Mouse (Mus musculus) embryonic fibroblast, embryonic 13.5 days (primary cell): ENCODE measurements around the gene Cadm4. TPM values are rescaled to one million over a fixed set of nuclear protein-coding genes. Genes with fewer than 3 reads are reported as not detected.

Experiments used
- H3K27ac ChIP-seq: 2 replicates; pipeline ENCODE4 v1.5.1; 2012; ENCODE audit warnings: low read length, control low read depth, inconsistent platforms; ENCODE audit not compliant: insufficient read depth
- H3K4me1 ChIP-seq: 2 replicates; pipeline ENCODE4 v1.6.1; 2011; ENCODE audit warnings: low read length; ENCODE audit not compliant: control insufficient read depth, insufficient read depth
- H3K4me3 ChIP-seq: 2 replicates; pipeline ENCODE4 v1.5.1; 2011; ENCODE audit warnings: mild to moderate bottlenecking, control low read depth, low read length; ENCODE audit not compliant: insufficient read depth
- CTCF ChIP-seq: IDR thresholded peaks from 2 replicates; pipeline ENCODE4 v1.5.1; 2011; ENCODE audit warnings: mild to moderate bottlenecking, control low read depth, low read length, moderate library complexity, borderline replicate concordance; ENCODE audit not compliant: insufficient read depth
- POLR2A ChIP-seq: IDR thresholded peaks from 2 replicates; pipeline ENCODE4 v1.6.1; 2011; ENCODE audit warnings: low read depth, mild to moderate bottlenecking, control low read depth, low read length, moderate library complexity
- polyA plus RNA-seq: library from polyadenylated mRNA; stranded (reverse); fragments of >200 nt; gene quantifications from 2 replicates; pipeline ENCODE4 v1.2.4, GENCODE M21; 2011; ENCODE audit warnings: low read depth; ENCODE audit not compliant: missing spikeins, insufficient read length

Cadm4 gene
- polyA plus RNA-seq, 1 experiment = 3.3 TPM

DNA sequence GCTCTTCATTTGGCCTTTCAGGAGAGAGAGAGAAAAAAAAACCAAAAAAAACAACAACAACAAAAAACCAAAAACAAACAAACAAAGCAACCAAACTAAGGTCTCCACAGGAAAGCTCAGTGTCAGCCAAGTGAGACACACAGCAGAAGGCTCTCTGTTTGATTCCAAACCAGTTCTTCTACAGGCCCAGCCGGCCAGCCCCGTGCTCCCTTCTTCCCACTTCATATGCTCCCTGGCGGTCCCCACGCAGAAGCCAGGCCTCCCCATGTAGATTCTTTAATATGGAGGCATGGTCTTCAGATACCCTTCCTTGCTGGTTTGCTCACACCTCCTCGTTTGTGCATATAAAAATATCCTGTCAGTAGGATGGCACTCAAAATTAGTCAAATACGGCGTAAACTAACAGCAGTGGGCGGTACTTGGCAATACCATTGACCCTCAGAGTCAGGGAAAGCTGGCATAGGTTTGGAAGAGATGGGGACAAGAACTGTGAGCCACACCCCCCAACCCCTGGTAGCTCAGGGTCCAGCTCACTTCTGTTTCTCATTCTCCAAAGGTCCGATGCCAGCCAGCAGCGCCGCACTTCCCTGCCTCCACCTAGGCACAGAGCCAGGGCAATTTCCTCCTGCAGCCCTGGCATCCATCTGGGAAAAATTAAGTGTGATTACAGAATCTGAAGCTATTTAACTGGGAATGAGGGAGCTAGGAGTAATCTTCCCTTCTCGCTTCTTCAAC lies 44.0 kb downstream of the Cadm4 start:
- Histone ChIP-seq H3K27ac (no peak overlapping the region), H3K4me1 (0 out of 2 replicates have a peak, but pooled peaks cover 2% of the 10 kb centered on the region), H3K4me3 (no peak overlapping the region)
- TF ChIP-seq POLR2A (no peak), CTCF (no peak)

DNA sequence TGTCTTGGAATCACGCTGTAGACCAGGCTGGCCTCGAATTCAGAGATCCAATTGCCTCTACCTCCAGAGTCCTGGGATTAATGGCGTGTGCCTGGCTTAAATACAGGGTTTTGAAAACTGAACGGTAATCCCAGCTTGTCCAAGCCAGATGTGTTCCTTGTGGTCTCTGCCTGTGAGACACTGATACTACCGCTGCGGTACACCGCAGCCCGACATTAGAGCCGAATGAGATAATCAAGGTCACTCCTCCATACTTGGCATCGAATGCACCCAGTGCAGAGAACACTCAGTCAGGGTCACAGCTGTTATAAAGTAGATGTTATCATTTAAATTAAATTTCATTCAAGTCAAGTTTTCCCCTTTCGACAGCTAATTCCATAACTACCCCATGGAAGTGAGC lies 47.0 kb downstream of the Cadm4 start:
- TF ChIP-seq POLR2A (no peak), CTCF (no peak)
- Histone ChIP-seq H3K4me1 (peaks cover 7% of the 10 kb centered on the region; the same call in 1 of the 2 replicates), H3K27ac (no peak overlapping the region), H3K4me3 (no peak overlapping the region)

DNA sequence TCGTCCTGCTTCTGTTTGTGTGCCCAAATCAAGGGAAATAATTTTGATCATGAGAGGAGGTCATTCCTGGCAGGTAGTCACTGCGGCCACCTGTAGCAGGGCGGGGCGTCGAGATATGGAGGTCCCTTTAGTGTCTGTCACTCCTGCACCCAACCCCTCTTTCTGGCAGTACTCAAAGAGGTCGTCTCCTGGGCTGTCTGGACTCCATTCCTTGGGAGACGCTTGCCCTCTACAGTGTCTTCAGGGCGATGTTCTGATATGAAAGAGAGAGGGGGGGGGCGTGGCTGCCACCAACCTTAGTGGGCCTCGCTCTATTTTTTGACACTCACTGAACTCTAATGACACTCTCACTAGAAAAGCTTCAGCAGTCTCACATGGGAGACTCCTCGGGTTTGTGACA lies 47.8 kb downstream of the Cadm4 start:
- Histone ChIP-seq H3K4me1 (peaks cover 7% of the 10 kb centered on the region; the same call in 1 of the 2 replicates), H3K4me3 (peak overlapping the region; percentile 67), H3K27ac (no peak overlapping the region)
- TF ChIP-seq POLR2A (no peak), CTCF (no peak)

DNA sequence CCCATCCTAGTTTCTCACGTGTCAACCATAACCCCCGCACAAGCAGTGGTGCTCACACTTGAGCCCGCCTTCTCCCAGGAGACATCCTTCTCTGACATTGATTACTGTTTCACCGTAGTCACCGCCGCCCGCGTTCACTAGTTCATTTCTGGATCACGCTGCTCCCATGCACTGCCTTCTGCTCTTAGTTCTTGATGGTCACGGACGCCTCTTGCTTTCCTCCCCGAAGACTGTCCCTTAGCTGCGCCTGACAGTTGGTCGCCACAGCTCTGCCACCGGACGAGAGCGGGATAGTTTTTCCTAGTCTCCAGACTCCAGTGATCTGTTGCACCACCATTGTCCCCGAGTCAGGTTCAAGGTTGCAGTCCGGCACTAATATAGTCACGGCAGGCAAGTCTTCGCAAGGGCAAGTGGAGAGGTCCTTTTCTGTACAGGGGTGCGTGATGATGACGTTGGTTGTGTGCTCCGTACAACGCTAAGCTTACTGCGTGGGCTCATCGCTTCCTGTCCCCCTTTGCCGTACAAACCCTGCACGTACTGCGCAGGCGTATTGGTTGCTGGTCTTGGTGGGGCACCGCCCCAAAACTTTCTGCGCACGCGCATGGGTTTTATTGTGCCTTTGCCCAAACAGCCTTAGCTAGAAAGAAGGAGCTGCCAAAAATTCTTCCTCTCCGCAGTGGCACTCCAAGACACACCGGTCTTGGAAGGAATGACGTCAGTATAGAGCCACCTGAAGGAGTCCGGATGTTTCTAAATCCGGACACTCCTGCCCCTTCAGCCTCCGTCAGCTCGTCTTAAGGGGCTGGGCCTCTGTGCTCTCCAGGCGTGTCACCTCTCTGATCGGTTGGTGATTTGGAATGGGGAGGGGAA lies 48.5 kb downstream of the Cadm4 start, which contains the start of gene Irgq:
Irgq (plus strand) TSS at position 628 of the 870 bp plus-strand sequence.
- TF ChIP-seq POLR2A (peak; percentile 45), CTCF (no peak)
- H3K4me3 ChIP-seq = peak within 1 kb of the TSS; percentile 67
- peak within 1 kb of the TSS; percentile 68 for H3K27ac ChIP-seq
- peaks cover 7% of the 10 kb centered on the region; the same call in 1 of the 2 replicates for H3K4me1 ChIP-seq

DNA sequence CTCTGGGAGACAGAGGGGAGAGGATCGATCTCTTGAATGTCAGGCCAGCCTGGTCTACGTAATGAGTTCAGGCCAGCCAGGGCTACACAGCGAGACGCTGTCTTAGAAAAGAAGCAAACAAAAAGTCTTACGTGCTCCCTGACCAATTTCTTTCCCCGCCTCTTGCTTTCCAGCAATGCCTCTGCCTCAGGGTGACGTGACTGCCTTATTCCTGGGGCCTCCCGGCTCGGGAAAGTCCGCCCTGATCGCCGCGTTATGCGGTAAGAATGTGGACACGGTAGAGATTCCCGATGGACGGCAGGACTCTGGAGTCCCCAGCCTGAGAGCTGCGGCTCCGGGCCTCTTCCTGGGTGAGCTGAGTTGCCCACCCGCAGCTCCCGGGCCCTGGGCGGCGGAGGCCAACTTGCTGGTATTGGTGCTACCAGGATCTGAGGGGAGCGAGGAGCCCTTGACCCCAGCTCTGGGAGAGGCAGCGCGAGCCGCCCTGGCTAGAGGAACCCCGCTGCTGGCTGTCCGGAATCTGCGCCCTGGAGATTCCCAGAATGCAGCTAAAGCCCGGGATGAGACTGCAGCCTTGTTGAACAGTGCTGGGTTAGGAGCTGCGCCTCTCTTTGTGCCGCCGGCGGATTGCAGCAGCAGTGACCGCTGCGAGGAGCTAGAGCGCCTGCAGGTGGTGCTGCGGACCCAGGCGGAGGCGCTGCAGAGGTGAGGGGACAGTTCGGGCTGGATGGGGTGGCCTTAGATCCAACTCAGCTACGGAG lies 49.6 kb downstream of the Cadm4 start:
- Histone ChIP-seq H3K4me3 (peak overlapping the region; percentile 56), H3K4me1 (peaks cover 7% of the 10 kb centered on the region; the same call in 1 of the 2 replicates), H3K27ac (peak overlapping the region; percentile 68)
- TF ChIP-seq POLR2A (peak; percentile 52), CTCF (peak; percentile 86)

DNA sequence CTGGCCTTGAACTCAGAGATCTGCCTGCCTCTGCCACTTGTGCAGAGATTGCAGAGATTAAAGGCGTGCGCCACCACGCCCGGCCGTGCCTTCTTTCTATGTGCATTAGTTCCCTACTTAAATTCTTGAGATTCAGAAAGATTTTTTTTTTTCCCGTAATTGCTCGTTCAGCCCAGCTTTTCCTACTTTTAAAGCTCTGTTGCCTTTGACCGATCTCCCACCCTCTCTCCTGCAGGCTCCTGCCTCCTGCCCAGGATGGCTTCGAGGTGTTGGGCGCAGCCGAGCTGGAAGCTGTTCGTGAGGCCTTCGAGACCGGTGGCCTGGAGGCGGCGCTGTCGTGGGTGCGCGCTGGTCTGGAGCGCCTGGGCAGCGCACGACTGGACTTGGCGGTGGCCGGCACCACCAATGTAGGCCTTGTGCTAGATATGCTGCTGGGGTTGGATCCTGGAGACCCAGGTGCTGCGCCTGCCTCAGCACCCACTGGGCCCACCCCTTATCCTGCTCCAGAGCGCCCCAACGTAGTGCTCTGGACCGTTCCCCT lies 51.3 kb downstream of the Cadm4 start:
- TF ChIP-seq POLR2A = no peak
- no peak for TF ChIP-seq CTCF
- H3K4me3 ChIP-seq = no peak overlapping the region

DNA sequence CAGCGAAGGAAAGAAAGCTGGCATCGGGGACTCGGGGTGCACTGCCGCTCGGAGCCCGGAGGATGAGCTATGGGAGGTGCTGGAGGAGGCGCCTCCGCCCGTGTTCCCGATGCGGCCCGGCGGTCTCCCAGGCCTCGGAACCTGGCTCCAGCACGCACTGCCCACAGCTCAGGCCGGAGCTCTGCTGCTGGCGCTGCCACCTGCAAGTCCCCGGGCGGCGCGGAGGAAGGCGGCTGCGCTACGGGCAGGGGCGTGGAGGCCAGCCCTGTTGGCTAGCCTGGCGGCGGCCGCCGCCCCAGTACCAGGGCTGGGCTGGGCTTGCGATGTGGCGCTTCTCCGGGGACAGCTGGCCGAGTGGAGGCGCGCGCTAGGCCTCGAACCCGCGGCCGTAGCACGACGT lies 52.0 kb downstream of the Cadm4 start:
- Histone ChIP-seq H3K27ac (no peak overlapping the region), H3K4me1 (peaks cover 7% of the 10 kb centered on the region; the same call in 1 of the 2 replicates), H3K4me3 (no peak overlapping the region)
- TF ChIP-seq POLR2A = no peak
- no peak for TF ChIP-seq CTCF

More for the DNA sequence above, 51.3 kb downstream of the Cadm4 start:
- Histone ChIP-seq H3K27ac (no peak overlapping the region), H3K4me1 (peaks cover 7% of the 10 kb centered on the region; the same call in 1 of the 2 replicates)

DNA sequence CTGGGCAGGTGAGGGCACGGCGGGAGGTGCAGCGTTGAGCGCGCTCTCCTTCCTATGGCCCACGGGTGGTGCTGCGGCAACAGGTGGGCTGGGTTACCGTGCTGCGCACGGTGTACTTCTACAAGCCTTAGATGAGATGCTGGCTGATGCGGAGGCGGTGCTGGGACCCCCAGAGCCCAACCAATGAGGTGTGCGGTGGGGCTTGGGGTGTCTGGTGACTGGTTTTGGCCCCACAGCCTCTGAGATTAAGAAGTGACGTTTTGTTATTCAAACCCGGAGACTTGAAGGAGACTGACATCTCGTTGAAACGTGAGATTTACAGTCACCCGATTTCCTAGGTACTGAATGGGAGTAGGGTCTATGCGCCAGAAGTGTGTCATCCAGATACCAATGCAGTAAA lies 52.5 kb downstream of the Cadm4 start:
- no peak overlapping the region for H3K4me3 ChIP-seq
- H3K27ac ChIP-seq = no peak overlapping the region
- peaks cover 6% of the 10 kb centered on the region; the same call in 1 of the 2 replicates for H3K4me1 ChIP-seq
- TF ChIP-seq CTCF (no peak), POLR2A (no peak)

DNA sequence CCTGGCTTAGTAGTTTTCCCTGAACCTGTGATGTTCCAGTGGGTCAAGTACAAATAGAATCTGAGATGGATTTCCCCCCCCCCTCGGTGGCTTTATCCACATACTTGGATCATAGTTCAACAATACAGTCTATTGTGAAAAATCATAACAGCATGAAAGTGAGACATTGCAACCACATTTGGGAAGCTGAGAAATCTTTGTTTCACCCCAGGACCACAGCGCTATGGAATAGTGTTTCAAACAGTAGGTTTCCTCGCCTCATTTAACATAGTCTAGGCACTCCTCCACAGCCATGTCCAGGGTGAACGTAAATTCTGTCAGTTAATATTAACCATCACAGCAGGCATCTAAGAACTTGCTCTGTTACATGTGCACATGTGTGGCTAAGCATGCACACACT lies 55.3 kb downstream of the Cadm4 start:
- H3K4me3 ChIP-seq = no peak overlapping the region
- H3K27ac ChIP-seq = no peak overlapping the region
- peaks cover 5% of the 10 kb centered on the region; the same call in 1 of the 2 replicates for H3K4me1 ChIP-seq
- no peak; the same call in 1 of the 2 replicates for TF ChIP-seq POLR2A
